Mouse (Mus musculus): ENCODE measurements around the gene Fscn2. TPM values are rescaled to one million over a fixed set of nuclear protein-coding genes. Genes with fewer than 3 reads are reported as not detected.

Fscn2 gene
- polyA plus RNA-seq, 2 experiments = 0.36 to 0.88 TPM

Small RNA genes within 50 kb of the gene (microRNA-seq; reads per million reads assigned to microRNA genes)
- gene Gm23419 = not detected
- 0.69 reads per million for gene Mir6935

Other genes starting within 250 kb of the Fscn2 start
- 92.3 and 134 TPM in 2 replicates for gene Slc38a10, start 210.2 kb upstream of the Fscn2 start, polyA plus RNA-seq (2012; rRNA removed)
- gene Slc38a10, start 210.2 kb upstream of the Fscn2 start, polyA plus RNA-seq (2014; fragmentation: Nextera tagmentation; extraction: Ambion mirVana) = 71.9 and 76.1 TPM in 2 replicates
- 22.9 and 28.3 TPM in 2 replicates for gene Bahcc1, start 128.6 kb upstream of the Fscn2 start, polyA plus RNA-seq (2012; rRNA removed)
- gene Bahcc1, start 128.6 kb upstream of the Fscn2 start, polyA plus RNA-seq (2014; fragmentation: Nextera tagmentation; extraction: Ambion mirVana) = 14.0 and 14.9 TPM in 2 replicates
- 1,359 and 1,631 TPM in 2 replicates for gene Actg1, start 13.0 kb upstream of the Fscn2 start, polyA plus RNA-seq (2012; rRNA removed)
- gene Actg1, start 13.0 kb upstream of the Fscn2 start, polyA plus RNA-seq (2014; fragmentation: Nextera tagmentation; extraction: Ambion mirVana) = 2,223 and 2,513 TPM in 2 replicates
- gene Faap100, start 17.2 kb downstream of the Fscn2 start, polyA plus RNA-seq (2012; rRNA removed) = 45.0 and 64.7 TPM in 2 replicates
- gene Faap100, start 17.2 kb downstream of the Fscn2 start, polyA plus RNA-seq (2014; fragmentation: Nextera tagmentation; extraction: Ambion mirVana) = 33.9 and 42.0 TPM in 2 replicates
- gene Nploc4, start 76.2 kb downstream of the Fscn2 start, polyA plus RNA-seq (2012; rRNA removed) = 51.5 and 59.2 TPM in 2 replicates
- gene Nploc4, start 76.2 kb downstream of the Fscn2 start, polyA plus RNA-seq (2014; fragmentation: Nextera tagmentation; extraction: Ambion mirVana) = 38.8 and 41.8 TPM in 2 replicates
- gene Tspan10, start 81.1 kb downstream of the Fscn2 start, polyA plus RNA-seq (2012; rRNA removed) = 0.20 and 0.23 TPM in 2 replicates
- gene Tspan10, start 81.1 kb downstream of the Fscn2 start, polyA plus RNA-seq (2014; fragmentation: Nextera tagmentation; extraction: Ambion mirVana) = not detected in 2 replicates
- 0.31 and 0.70 TPM in 2 replicates for gene Pde6g, start 92.0 kb downstream of the Fscn2 start, polyA plus RNA-seq (2012; rRNA removed)
- not detected in 2 replicates for gene Pde6g, start 92.0 kb downstream of the Fscn2 start, polyA plus RNA-seq (2014; fragmentation: Nextera tagmentation; extraction: Ambion mirVana)
- 12.3 and 14.7 TPM in 2 replicates for gene Oxld1, start 96.5 kb downstream of the Fscn2 start, polyA plus RNA-seq (2012; rRNA removed)
- gene Oxld1, start 96.5 kb downstream of the Fscn2 start, polyA plus RNA-seq (2014; fragmentation: Nextera tagmentation; extraction: Ambion mirVana) = 12.8 and 14.3 TPM in 2 replicates
- 42.1 and 43.0 TPM in 2 replicates for gene Ccdc137, start 96.6 kb downstream of the Fscn2 start, polyA plus RNA-seq (2012; rRNA removed)
- gene Ccdc137, start 96.6 kb downstream of the Fscn2 start, polyA plus RNA-seq (2014; fragmentation: Nextera tagmentation; extraction: Ambion mirVana) = 29.2 TPM in 2 replicates
- gene Arl16, start 106.1 kb downstream of the Fscn2 start, polyA plus RNA-seq (2012; rRNA removed) = 45.2 and 52.7 TPM in 2 replicates
- 48.9 and 49.7 TPM in 2 replicates for gene Arl16, start 106.1 kb downstream of the Fscn2 start, polyA plus RNA-seq (2014; fragmentation: Nextera tagmentation; extraction: Ambion mirVana)
- 87.0 and 101 TPM in 2 replicates for gene Mrpl12, start 123.1 kb downstream of the Fscn2 start, polyA plus RNA-seq (2012; rRNA removed)
- gene Mrpl12, start 123.1 kb downstream of the Fscn2 start, polyA plus RNA-seq (2014; fragmentation: Nextera tagmentation; extraction: Ambion mirVana) = 127 and 142 TPM in 2 replicates
- gene Slc25a10, start 130.3 kb downstream of the Fscn2 start, polyA plus RNA-seq (2012; rRNA removed) = 54.4 and 75.1 TPM in 2 replicates
- gene Slc25a10, start 130.3 kb downstream of the Fscn2 start, polyA plus RNA-seq (2014; fragmentation: Nextera tagmentation; extraction: Ambion mirVana) = 44.1 and 44.4 TPM in 2 replicates
- 11.2 and 15.0 TPM in 2 replicates for gene Gcgr, start 169.2 kb downstream of the Fscn2 start, polyA plus RNA-seq (2012; rRNA removed)
- 4.9 and 6.3 TPM in 2 replicates for gene Gcgr, start 169.2 kb downstream of the Fscn2 start, polyA plus RNA-seq (2014; fragmentation: Nextera tagmentation; extraction: Ambion mirVana)
- gene Mcrip1, start 188.2 kb downstream of the Fscn2 start, polyA plus RNA-seq (2012; rRNA removed) = 203 and 265 TPM in 2 replicates
- 271 and 274 TPM in 2 replicates for gene Mcrip1, start 188.2 kb downstream of the Fscn2 start, polyA plus RNA-seq (2014; fragmentation: Nextera tagmentation; extraction: Ambion mirVana)
- gene Ppp1r27, start 189.6 kb downstream of the Fscn2 start, polyA plus RNA-seq (2012; rRNA removed) = 2.7 and 3.7 TPM in 2 replicates
- gene Ppp1r27, start 189.6 kb downstream of the Fscn2 start, polyA plus RNA-seq (2014; fragmentation: Nextera tagmentation; extraction: Ambion mirVana) = 3.3 and 3.5 TPM in 2 replicates
- 569 and 645 TPM in 2 replicates for gene P4hb, start 211.7 kb downstream of the Fscn2 start, polyA plus RNA-seq (2012; rRNA removed)
- gene P4hb, start 211.7 kb downstream of the Fscn2 start, polyA plus RNA-seq (2014; fragmentation: Nextera tagmentation; extraction: Ambion mirVana) = 968 and 988 TPM in 2 replicates
- 610 and 750 TPM in 2 replicates for gene Arhgdia, start 220.1 kb downstream of the Fscn2 start, polyA plus RNA-seq (2012; rRNA removed)
- gene Arhgdia, start 220.1 kb downstream of the Fscn2 start, polyA plus RNA-seq (2014; fragmentation: Nextera tagmentation; extraction: Ambion mirVana) = 566 and 572 TPM in 2 replicates
- 96.8 and 143 TPM in 2 replicates for gene Alyref, start 236.8 kb downstream of the Fscn2 start, polyA plus RNA-seq (2012; rRNA removed)
- 478 TPM in 2 replicates for gene Alyref, start 236.8 kb downstream of the Fscn2 start, polyA plus RNA-seq (2014; fragmentation: Nextera tagmentation; extraction: Ambion mirVana)
- 190 and 205 TPM in 2 replicates for gene Anapc11, start 236.9 kb downstream of the Fscn2 start, polyA plus RNA-seq (2012; rRNA removed)
- 248 and 254 TPM in 2 replicates for gene Anapc11, start 236.9 kb downstream of the Fscn2 start, polyA plus RNA-seq (2014; fragmentation: Nextera tagmentation; extraction: Ambion mirVana)
- gene Npb, start 246.9 kb downstream of the Fscn2 start, polyA plus RNA-seq (2012; rRNA removed) = 2.1 and 3.3 TPM in 2 replicates
- gene Npb, start 246.9 kb downstream of the Fscn2 start, polyA plus RNA-seq (2014; fragmentation: Nextera tagmentation; extraction: Ambion mirVana) = 2.1 and 2.7 TPM in 2 replicates

All from limb, embryonic 14.5 days (tissue).